Mouse (Mus musculus) CH12.LX (cell line): Measurements from ENCODE around the gene Btbd3.

Experiments
- CHD2 ChIP-seq: IDR thresholded peaks from 2 replicates; pipeline ENCODE4 v1.6.1; 2011; ENCODE audit warnings: low read length, improper control_type of control experiment
- E2F4 ChIP-seq: IDR thresholded peaks from 2 replicates; pipeline ENCODE4 v1.6.1; 2011; ENCODE audit warnings: low read depth, low read length, improper control_type of control experiment; ENCODE audit not compliant: insufficient replicate concordance
- ELF1 ChIP-seq: IDR thresholded peaks from 2 replicates; pipeline ENCODE4 v1.6.1; 2014; ENCODE audit warnings: low read depth, mild to moderate bottlenecking, inconsistent platforms, low read length, improper control_type of control experiment
- MEF2A ChIP-seq: IDR thresholded peaks from 2 replicates; pipeline ENCODE4 v1.6.1; 2014; ENCODE audit warnings: low read depth, mild to moderate bottlenecking, inconsistent platforms, low read length, improper control_type of control experiment, borderline replicate concordance
- POLR2A ChIP-seq: IDR thresholded peaks from 2 replicates; pipeline ENCODE4 v1.6.1; 2011; ENCODE audit warnings: low read depth, mild to moderate bottlenecking, improper control_type of control experiment, low read length

DNA sequence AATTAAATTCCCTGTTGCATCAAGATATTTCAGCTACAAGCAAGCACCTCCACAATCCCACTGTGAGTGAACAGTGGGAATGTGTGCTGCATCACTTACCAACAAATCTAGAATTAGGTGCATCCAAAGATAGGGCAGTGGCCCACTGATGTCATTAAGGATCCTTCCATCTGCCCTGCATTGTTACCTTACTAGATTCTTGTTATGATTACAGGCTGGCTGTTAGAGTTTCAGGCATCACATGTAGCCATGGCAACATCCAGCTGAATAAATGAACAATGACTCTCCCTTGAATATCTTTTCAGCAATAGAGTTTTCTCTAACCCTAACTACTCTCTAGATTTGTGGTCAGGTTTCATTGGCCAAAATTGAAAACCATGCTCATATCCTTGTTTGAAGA lies 150.3 kb downstream of the Btbd3 start:
- TF ChIP-seq MEF2A (no peak), POLR2A (no peak), CHD2 (no peak), E2F4 (no peak), ELF1 (no peak)
